Mouse (Mus musculus) macrophage (primary cell): Measurements from ENCODE around the gene C1qc. TPM values are rescaled to one million over a fixed set of nuclear protein-coding genes. Genes with fewer than 3 reads are reported as not detected.

Experiments used
- H3K27ac ChIP-seq: fragments of 350-480 bp; formaldehyde crosslinking; 2 replicates; pipeline ENCODE4 v1.9.0; 2021
- H3K36me3 ChIP-seq: fragments of 350-480 bp; formaldehyde crosslinking; 2 replicates; pipeline ENCODE4 v1.9.0; 2021; ENCODE audit errors: inconsistent target
- H3K4me3 ChIP-seq: fragments of 350-480 bp; formaldehyde crosslinking; 2 replicates; pipeline ENCODE4 v1.9.0; 2021; ENCODE audit errors: inconsistent target
- H3K79me2 ChIP-seq: fragments of 350-480 bp; formaldehyde crosslinking; 2 replicates; pipeline ENCODE4 v1.9.0; 2021; ENCODE audit errors: inconsistent target
- WGBS: methylation state at CpG from one replicate; pipeline ENCODE4 v1.1.7; 2026; ENCODE audit warnings: inconsistent platforms; ENCODE audit not compliant: missing documents; 5-methylcytosine and 5-hydroxymethylcytosine counted together
- polyA plus RNA-seq: library from polyadenylated mRNA; stranded (reverse); fragments of 250-400 nt; gene quantifications from 3 replicates; pipeline ENCODE4 v1.2.4, GENCODE M21; 2018; ENCODE audit warnings: inconsistent platforms
- total RNA-seq, 78 experiments: library from RNA; depleted of rRNA; stranded (reverse); fragments of 250-400 nt; gene quantifications; 1 replicate in 9 of 78; 2 replicates in 24 of 78; 3 replicates in 43 of 78; 4 replicates in 2 of 78; pipeline ENCODE4 v1.2.4; 2018; ENCODE audit warnings: inconsistent platforms in 56 of 78

The C1qc gene
- 100 to 1,000 TPM in 25 of 26 experiments, 10 to 100 TPM in 1; 95.1 to 327 (median 211) TPM for total RNA-seq (2018; cell fraction: chromatin; rRNA removed)
- 1,000 to 10,000 TPM; 1,563 to 2,828 (median 2,236) TPM for total RNA-seq (2018; cell fraction: cytosol; rRNA removed)
- total RNA-seq (2018; cell fraction: nucleus; rRNA removed): 1,000 to 10,000 TPM in 15 of 26 experiments, 100 to 1,000 TPM in 11; 316 to 2,031 (median 1,090) TPM
- 1,305 to 3,254 TPM (median 2,696 TPM) in 3 replicates for polyA plus RNA-seq

DNA sequence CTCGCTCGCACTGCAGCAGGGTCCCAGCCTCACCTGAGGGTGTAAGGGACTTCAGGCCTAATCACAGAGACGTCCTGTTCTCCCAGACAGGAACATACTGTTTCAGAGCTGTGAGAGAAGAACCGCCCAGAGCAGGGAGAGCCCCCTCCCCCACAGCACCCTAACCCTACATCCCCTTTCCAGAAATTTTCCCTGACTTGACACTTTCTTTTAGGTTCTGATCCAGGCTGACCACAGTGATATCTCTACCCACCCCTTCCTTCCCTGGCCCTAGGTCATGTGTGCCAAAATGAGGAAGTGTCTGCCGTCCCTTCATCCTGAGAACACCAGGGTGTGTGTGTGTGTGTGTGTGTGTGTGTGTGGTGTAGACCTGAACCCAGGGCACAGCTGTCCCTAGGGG, at the start of gene C1qc:
TSS of gene C1qc (minus strand) at position 255 of the 400 bp plus-strand sequence.
- 3% methylated on average over 5 of the region's 5 CpGs for WGBS
- Histone ChIP-seq H3K36me3 (no peaks in the 10 kb centered on the region; the same call in 1 of the 2 replicates), H3K79me2 (peaks cover 78% of the 10 kb centered on the region), H3K27ac (peak within 1 kb of the TSS; percentile 98), H3K4me3 (peak within 1 kb of the TSS; percentile 71)

- Histone ChIP-seq H3K27ac (no peak overlapping the region), H3K79me2 (no peaks in the 10 kb centered on the region), H3K36me3 (no peaks in the 10 kb centered on the region), H3K4me3 (no peak overlapping the region)
- 82% methylated on average over 5 of the region's 5 CpGs for WGBS
Measured at GRCm38 (mm10) chr4:136937935-136938334, 45.1 kb upstream of the C1qc start.

DNA sequence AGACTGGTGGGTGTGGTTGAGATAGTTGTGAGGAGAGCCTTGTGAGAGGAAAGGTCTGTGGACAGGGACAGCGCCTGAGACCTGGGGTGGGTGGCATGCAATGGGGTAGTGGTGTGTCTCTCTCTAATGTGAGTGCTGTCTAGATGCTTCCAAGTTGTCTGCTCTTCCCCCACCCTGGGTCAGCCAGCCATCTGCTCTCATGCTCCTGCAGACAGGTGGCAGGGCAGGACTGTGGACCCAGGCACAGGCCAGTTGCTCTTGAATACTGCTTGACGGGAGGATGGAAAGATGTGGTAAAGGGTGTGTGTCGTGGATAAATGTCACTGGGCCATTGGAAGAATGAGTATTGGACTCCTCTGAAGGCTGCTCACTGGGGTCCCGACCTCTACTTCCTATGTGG, 44.5 kb upstream of the C1qc start:
- Histone ChIP-seq H3K4me3 (no peak overlapping the region), H3K27ac (no peak overlapping the region), H3K79me2 (no peaks in the 10 kb centered on the region), H3K36me3 (no peaks in the 10 kb centered on the region)
- WGBS: 66% methylated on average over 4 of the region's 4 CpGs

- Histone ChIP-seq H3K36me3 (no peaks in the 10 kb centered on the region), H3K27ac (no peak overlapping the region), H3K79me2 (no peaks in the 10 kb centered on the region), H3K4me3 (no peak overlapping the region)
- 40% methylated on average over 16 of the region's 18 CpGs for WGBS
Measured at GRCm38 (mm10) chr4:136934746-136935613, 42.1 kb upstream of the C1qc start.

DNA sequence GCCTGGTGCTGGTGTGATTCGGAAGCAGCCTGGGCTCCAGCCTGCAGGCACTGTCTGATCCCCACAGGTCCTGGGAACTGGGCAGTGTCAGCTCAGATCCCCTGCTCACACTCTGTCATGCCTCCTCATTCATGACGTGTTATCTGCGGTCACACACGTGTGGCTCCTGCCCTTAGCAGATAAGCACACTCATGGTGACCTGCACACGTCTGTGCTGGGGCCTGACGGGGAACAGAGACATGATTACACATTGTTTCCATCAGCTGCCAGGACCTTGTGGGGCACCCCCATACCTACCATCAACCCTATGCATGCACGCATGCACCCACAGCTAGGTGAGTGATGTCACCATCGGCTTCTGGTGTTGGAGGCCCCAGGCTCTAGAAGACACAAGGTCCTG, 37.6 kb upstream of the C1qc start:
- H3K4me3 ChIP-seq: no peak overlapping the region
- no peaks in the 10 kb centered on the region for H3K79me2 ChIP-seq
- 72% methylated on average over 7 of the region's 8 CpGs for WGBS
- no peak overlapping the region for H3K27ac ChIP-seq
- no peaks in the 10 kb centered on the region for H3K36me3 ChIP-seq

- H3K27ac ChIP-seq: no peak overlapping the region
- no peaks in the 10 kb centered on the region for H3K36me3 ChIP-seq
- H3K4me3 ChIP-seq: no peak overlapping the region
- no peaks in the 10 kb centered on the region for H3K79me2 ChIP-seq
- 19% methylated on average over 5 of the region's 5 CpGs for WGBS
Measured at GRCm38 (mm10) chr4:136928928-136929327, 36.1 kb upstream of the C1qc start.

- Histone ChIP-seq H3K36me3 (no peaks in the 10 kb centered on the region), H3K79me2 (no peaks in the 10 kb centered on the region), H3K4me3 (no peak overlapping the region), H3K27ac (no peak overlapping the region)
- 32% methylated on average over 15 of the region's 15 CpGs for WGBS
Measured at GRCm38 (mm10) chr4:136925804-136926203, 32.9 kb upstream of the C1qc start.

DNA sequence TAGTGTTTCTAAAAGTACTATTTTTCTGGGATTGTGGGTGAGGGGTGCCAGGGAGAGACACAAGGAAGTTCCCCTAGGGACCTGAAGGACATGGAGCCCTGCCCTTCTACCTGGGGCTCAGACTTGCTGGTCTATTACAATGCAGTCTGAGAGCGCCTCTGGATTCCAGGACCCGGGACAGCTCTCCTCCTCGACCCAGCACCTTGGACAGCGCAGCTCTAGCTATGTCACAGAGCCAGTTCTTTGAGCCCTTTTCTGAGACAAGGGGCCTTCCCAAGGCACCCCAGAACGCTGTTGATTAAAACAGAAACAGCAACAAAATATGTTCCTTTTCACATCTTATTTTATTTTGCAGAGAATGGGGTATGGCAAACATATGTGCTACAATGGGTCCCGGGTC, 31.7 kb upstream of the C1qc start:
- Histone ChIP-seq H3K27ac (no peak overlapping the region), H3K79me2 (no peaks in the 10 kb centered on the region), H3K4me3 (no peak overlapping the region), H3K36me3 (no peaks in the 10 kb centered on the region)
- WGBS: 8% methylated on average over 6 of the region's 6 CpGs

DNA sequence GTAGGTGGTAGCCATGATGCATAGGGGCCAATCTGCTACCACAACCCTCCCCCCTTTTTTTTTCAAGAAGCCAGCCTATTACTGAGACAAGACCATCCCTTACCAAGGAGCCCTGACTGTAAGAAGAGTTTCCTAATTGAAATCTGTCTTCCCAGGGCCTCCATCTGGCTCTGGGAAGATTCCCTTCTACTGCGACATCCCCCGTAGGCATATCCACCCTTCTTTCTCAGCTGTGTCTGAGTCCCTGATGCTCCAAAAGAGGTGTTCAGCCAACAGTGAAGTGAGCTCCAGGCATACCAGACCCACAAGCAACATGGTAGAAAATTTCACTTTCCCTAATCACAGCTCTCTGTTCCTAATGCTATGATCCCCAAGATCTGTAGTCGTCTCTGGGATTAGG, 26.7 kb upstream of the C1qc start:
- H3K36me3 ChIP-seq: no peaks in the 10 kb centered on the region
- no peaks in the 10 kb centered on the region for H3K79me2 ChIP-seq
- no peak overlapping the region for H3K27ac ChIP-seq
- no peak overlapping the region for H3K4me3 ChIP-seq
- WGBS: 83% methylated on average over 3 of the region's 3 CpGs

GRCm38 (mm10) chr4:136918834-136919233, 26.0 kb upstream of the C1qc start:
- H3K27ac ChIP-seq: no peak overlapping the region
- no peak overlapping the region for H3K4me3 ChIP-seq
- no peaks in the 10 kb centered on the region for H3K36me3 ChIP-seq
- 87% methylated on average over 8 of the region's 8 CpGs for WGBS
- no peaks in the 10 kb centered on the region for H3K79me2 ChIP-seq

GRCm38 (mm10) chr4:136917165-136917524, 24.3 kb upstream of the C1qc start:
- no peak overlapping the region for H3K4me3 ChIP-seq
- no peaks in the 10 kb centered on the region for H3K36me3 ChIP-seq
- 70% methylated on average over 3 of the region's 7 CpGs for WGBS
- H3K27ac ChIP-seq: no peak overlapping the region
- no peaks in the 10 kb centered on the region for H3K79me2 ChIP-seq

GRCm38 (mm10) chr4:136916359-136917164, 23.7 kb upstream of the C1qc start:
- Histone ChIP-seq H3K36me3 (no peaks in the 10 kb centered on the region), H3K79me2 (no peaks in the 10 kb centered on the region), H3K4me3 (no peak overlapping the region), H3K27ac (no peak overlapping the region)
- 81% methylated on average over 20 of the region's 20 CpGs for WGBS

- Histone ChIP-seq H3K79me2 (no peaks in the 10 kb centered on the region), H3K4me3 (no peak overlapping the region), H3K36me3 (no peaks in the 10 kb centered on the region), H3K27ac (no peak overlapping the region)
- WGBS: 27% methylated on average over 9 of the region's 9 CpGs
Measured at GRCm38 (mm10) chr4:136912841-136913240, 20.0 kb upstream of the C1qc start.

DNA sequence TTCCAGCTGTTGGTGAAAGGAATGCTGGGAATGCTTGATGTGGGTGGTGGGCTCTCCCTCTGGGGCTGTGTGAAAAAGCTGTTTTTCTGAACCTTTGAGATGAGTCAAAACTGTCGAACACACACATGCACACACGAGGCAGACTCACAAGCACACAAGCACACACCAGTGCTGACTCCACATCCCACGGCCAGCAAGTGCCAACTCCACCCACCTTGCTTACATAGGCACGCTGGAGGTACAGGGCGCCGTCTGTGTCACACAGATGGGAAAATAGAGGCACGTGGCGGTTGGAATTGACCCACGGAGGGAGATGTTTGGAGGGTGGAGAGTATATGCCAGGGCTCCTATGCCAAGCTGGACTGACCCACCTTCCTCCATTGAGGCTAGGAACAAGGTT, 18.9 kb upstream of the C1qc start:
- Histone ChIP-seq H3K27ac (no peak overlapping the region), H3K36me3 (no peaks in the 10 kb centered on the region), H3K79me2 (no peaks in the 10 kb centered on the region), H3K4me3 (no peak overlapping the region)
- 40% methylated on average over 9 of the region's 9 CpGs for WGBS

- no peak overlapping the region for H3K27ac ChIP-seq
- H3K79me2 ChIP-seq: no peaks in the 10 kb centered on the region
- H3K4me3 ChIP-seq: no peak overlapping the region
- no peaks in the 10 kb centered on the region for H3K36me3 ChIP-seq
- WGBS: 12% methylated on average over 17 of the region's 17 CpGs
Measured at GRCm38 (mm10) chr4:136911211-136911646, 18.4 kb upstream of the C1qc start.
